Mouse (Mus musculus): ENCODE data around the gene Rnf216. TPM values are rescaled to one million over a fixed set of nuclear protein-coding genes. Genes with fewer than 3 reads are reported as not detected.

Rnf216 gene
- polyA plus RNA-seq, 1 experiment = 58.3 TPM

DNA sequence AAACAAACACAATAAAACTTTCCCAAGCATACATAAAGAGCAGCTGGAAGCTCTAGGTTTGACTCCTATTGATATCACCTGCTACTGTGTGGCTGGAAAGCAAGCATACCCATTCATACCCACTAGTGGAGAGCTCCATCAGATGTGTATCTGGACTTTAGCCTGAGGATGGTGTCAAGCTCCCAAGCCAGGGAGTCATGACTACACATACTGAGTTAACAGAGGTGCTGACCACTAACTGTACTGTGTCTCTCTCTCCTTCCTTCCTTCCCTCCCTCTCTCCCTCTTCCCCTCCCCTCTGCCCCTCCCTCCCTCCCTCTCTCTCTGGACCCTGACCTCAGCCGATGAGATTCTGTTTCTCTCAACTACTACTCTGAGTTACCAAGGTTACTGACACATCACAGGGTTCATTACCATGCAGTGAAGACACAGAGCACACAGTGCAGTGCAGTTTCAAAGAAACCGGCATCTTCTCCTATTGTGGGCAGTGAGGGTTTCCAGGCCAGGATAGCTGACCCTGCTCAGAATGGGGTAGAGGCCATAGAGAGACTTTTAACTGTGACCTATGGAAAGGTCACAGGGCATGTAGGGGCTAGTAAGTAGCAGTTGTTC, 51.9 kb downstream of the Rnf216 start:
- Histone ChIP-seq H3K36me3 (ENCODE audit: control insufficient read depth, insufficient read depth, low read length) (no peaks in the 10 kb centered on the region; the same call in none of the 2 replicates), H3K4me1 (ENCODE audit: control insufficient read depth, insufficient read depth, low read length) (no peaks in the 10 kb centered on the region), H3K4me3 (ENCODE audit: control insufficient read depth, low read depth, low read length) (no peak overlapping the region), H3K27me3 (ENCODE audit: control insufficient read depth, insufficient read depth, low read length) (no peaks in the 10 kb centered on the region), H3K27ac (ENCODE audit: control insufficient read depth, insufficient read depth, low read depth, low read length) (no peak overlapping the region)
- TF ChIP-seq CTCF (IDR thresholded peaks at IDR 0.05; ENCODE audit: control insufficient read depth, insufficient read depth, insufficient replicate concordance, low read depth, low read length) = no peak
- TF ChIP-seq POLR2A (IDR thresholded peaks at IDR 0.05; ENCODE audit: control insufficient read depth, low read depth, low read length) = no peak

- Histone ChIP-seq H3K36me3 (ENCODE audit: control insufficient read depth, insufficient read depth, low read length) (no peaks in the 10 kb centered on the region; the same call in none of the 2 replicates), H3K27me3 (ENCODE audit: control insufficient read depth, insufficient read depth, low read length) (no peaks in the 10 kb centered on the region), H3K27ac (ENCODE audit: control insufficient read depth, insufficient read depth, low read depth, low read length) (peak overlapping the region; percentile 17; the same call in 1 of the 2 replicates), H3K4me3 (ENCODE audit: control insufficient read depth, low read depth, low read length) (no peak overlapping the region), H3K4me1 (ENCODE audit: control insufficient read depth, insufficient read depth, low read length) (no peaks in the 10 kb centered on the region)
- TF ChIP-seq POLR2A (IDR thresholded peaks at IDR 0.05; ENCODE audit: control insufficient read depth, low read depth, low read length) = no peak
- TF ChIP-seq CTCF (IDR thresholded peaks at IDR 0.05; ENCODE audit: control insufficient read depth, insufficient read depth, insufficient replicate concordance, low read depth, low read length) = no peak
Measured at GRCm38 (mm10) chr5:143059958-143060357, 52.8 kb downstream of the Rnf216 start.

- Histone ChIP-seq H3K27ac (ENCODE audit: control insufficient read depth, insufficient read depth, low read depth, low read length) (0 out of 2 replicates have a peak overlapping the region, but pooled peaks have one; percentile 6), H3K4me3 (ENCODE audit: control insufficient read depth, low read depth, low read length) (no peak overlapping the region), H3K4me1 (ENCODE audit: control insufficient read depth, insufficient read depth, low read length) (no peaks in the 10 kb centered on the region), H3K27me3 (ENCODE audit: control insufficient read depth, insufficient read depth, low read length) (no peaks in the 10 kb centered on the region), H3K36me3 (ENCODE audit: control insufficient read depth, insufficient read depth, low read length) (no peaks in the 10 kb centered on the region; the same call in 1 of the 2 replicates)
- TF ChIP-seq POLR2A (IDR thresholded peaks at IDR 0.05; ENCODE audit: control insufficient read depth, low read depth, low read length) (no peak), CTCF (IDR thresholded peaks at IDR 0.05; ENCODE audit: control insufficient read depth, insufficient read depth, insufficient replicate concordance, low read depth, low read length) (no peak)
Measured at GRCm38 (mm10) chr5:143059182-143059581, 53.6 kb downstream of the Rnf216 start.

DNA sequence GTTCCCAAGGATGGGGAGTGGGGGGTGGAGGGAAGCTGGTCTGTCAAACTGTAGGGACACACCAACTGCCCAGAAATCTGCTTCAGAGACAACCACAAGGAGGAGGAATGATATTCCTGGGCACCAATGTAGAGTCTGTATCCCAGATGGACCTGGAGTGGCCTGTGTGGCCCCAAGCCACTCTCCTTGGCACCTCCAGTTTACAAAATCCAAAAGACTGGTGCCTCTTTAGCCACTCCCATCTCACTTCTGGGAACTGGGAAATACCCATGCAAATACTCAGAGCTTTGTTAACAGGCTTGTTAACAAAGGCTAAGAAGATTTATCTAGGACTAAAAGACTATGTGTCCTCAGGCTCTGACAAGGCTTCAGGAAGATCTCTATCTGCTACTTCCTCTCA, 54.1 kb downstream of the Rnf216 start:
- Histone ChIP-seq H3K36me3 (ENCODE audit: control insufficient read depth, insufficient read depth, low read length) (no peaks in the 10 kb centered on the region; the same call in 1 of the 2 replicates), H3K4me3 (ENCODE audit: control insufficient read depth, low read depth, low read length) (no peak overlapping the region), H3K27me3 (ENCODE audit: control insufficient read depth, insufficient read depth, low read length) (no peaks in the 10 kb centered on the region), H3K27ac (ENCODE audit: control insufficient read depth, insufficient read depth, low read depth, low read length) (peak overlapping the region; percentile 63), H3K4me1 (ENCODE audit: control insufficient read depth, insufficient read depth, low read length) (no peaks in the 10 kb centered on the region; the same call in 1 of the 2 replicates)
- TF ChIP-seq CTCF (IDR thresholded peaks at IDR 0.05; ENCODE audit: control insufficient read depth, insufficient read depth, insufficient replicate concordance, low read depth, low read length) = no peak
- TF ChIP-seq POLR2A (IDR thresholded peaks at IDR 0.05; ENCODE audit: control insufficient read depth, low read depth, low read length) = no peak

- Histone ChIP-seq H3K4me1 (ENCODE audit: control insufficient read depth, insufficient read depth, low read length) (no peaks in the 10 kb centered on the region; the same call in 1 of the 2 replicates), H3K36me3 (ENCODE audit: control insufficient read depth, insufficient read depth, low read length) (no peaks in the 10 kb centered on the region; the same call in 1 of the 2 replicates)
Measured at GRCm38 (mm10) chr5:143058208-143058607, 54.6 kb downstream of the Rnf216 start.

DNA sequence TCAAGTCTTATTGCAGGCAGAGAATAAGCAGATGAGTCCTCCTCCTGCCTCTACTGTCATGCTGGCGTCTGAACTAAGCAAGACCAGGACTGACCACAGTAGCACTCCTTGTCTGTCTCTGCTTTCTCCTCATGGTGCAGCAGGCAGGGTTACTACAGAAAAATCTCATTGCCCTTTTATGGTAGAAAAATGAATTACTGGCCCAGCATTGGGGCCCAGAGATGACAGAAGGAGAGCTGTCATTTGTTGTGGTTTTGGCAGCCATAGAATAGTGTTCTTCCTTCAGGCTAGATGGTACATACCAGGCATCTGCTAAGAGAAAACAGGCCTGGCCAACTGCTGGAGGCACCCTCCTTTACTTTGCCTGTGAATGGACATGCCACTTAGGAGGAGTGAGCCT, 55.0 kb downstream of the Rnf216 start:
- Histone ChIP-seq H3K4me1 (ENCODE audit: control insufficient read depth, insufficient read depth, low read length) (no peaks in the 10 kb centered on the region; the same call in 1 of the 2 replicates), H3K36me3 (ENCODE audit: control insufficient read depth, insufficient read depth, low read length) (no peaks in the 10 kb centered on the region; the same call in 1 of the 2 replicates), H3K27me3 (ENCODE audit: control insufficient read depth, insufficient read depth, low read length) (no peaks in the 10 kb centered on the region), H3K4me3 (ENCODE audit: control insufficient read depth, low read depth, low read length) (no peak overlapping the region), H3K27ac (ENCODE audit: control insufficient read depth, insufficient read depth, low read depth, low read length) (peak overlapping the region; percentile 40; the same call in 1 of the 2 replicates)
- TF ChIP-seq CTCF (IDR thresholded peaks at IDR 0.05; ENCODE audit: control insufficient read depth, insufficient read depth, insufficient replicate concordance, low read depth, low read length) (no peak), POLR2A (IDR thresholded peaks at IDR 0.05; ENCODE audit: control insufficient read depth, low read depth, low read length) (no peak)

More at GRCm38 (mm10) chr5:143058208-143058607, 54.6 kb downstream of the Rnf216 start:
- Histone ChIP-seq H3K27ac (ENCODE audit: control insufficient read depth, insufficient read depth, low read depth, low read length) (peak overlapping the region; percentile 63), H3K4me3 (ENCODE audit: control insufficient read depth, low read depth, low read length) (no peak overlapping the region), H3K27me3 (ENCODE audit: control insufficient read depth, insufficient read depth, low read length) (no peaks in the 10 kb centered on the region)
- no peak for TF ChIP-seq CTCF (IDR thresholded peaks at IDR 0.05; ENCODE audit: control insufficient read depth, insufficient read depth, insufficient replicate concordance, low read depth, low read length)
- TF ChIP-seq POLR2A (IDR thresholded peaks at IDR 0.05; ENCODE audit: control insufficient read depth, low read depth, low read length) = no peak

GRCm38 (mm10) chr5:143056191-143056880, 56.5 kb downstream of the Rnf216 start:
- TF ChIP-seq CTCF (IDR thresholded peaks at IDR 0.05; ENCODE audit: control insufficient read depth, insufficient read depth, insufficient replicate concordance, low read depth, low read length) = no peak
- TF ChIP-seq POLR2A (IDR thresholded peaks at IDR 0.05; ENCODE audit: control insufficient read depth, low read depth, low read length) = no peak
- H3K36me3 ChIP-seq (ENCODE audit: control insufficient read depth, insufficient read depth, low read length) = no peaks in the 10 kb centered on the region; the same call in 1 of the 2 replicates
- H3K27me3 ChIP-seq (ENCODE audit: control insufficient read depth, insufficient read depth, low read length) = no peaks in the 10 kb centered on the region
- no peak overlapping the region for H3K4me3 ChIP-seq (ENCODE audit: control insufficient read depth, low read depth, low read length)
- no peaks in the 10 kb centered on the region; the same call in 1 of the 2 replicates for H3K4me1 ChIP-seq (ENCODE audit: control insufficient read depth, insufficient read depth, low read length)
- H3K27ac ChIP-seq (ENCODE audit: control insufficient read depth, insufficient read depth, low read depth, low read length) = peak overlapping the region; percentile 47; the same call in 1 of the 2 replicates
